Comparison of ENCODE assay signal across 14 mouse cellular contexts in the genomic region with DNA sequence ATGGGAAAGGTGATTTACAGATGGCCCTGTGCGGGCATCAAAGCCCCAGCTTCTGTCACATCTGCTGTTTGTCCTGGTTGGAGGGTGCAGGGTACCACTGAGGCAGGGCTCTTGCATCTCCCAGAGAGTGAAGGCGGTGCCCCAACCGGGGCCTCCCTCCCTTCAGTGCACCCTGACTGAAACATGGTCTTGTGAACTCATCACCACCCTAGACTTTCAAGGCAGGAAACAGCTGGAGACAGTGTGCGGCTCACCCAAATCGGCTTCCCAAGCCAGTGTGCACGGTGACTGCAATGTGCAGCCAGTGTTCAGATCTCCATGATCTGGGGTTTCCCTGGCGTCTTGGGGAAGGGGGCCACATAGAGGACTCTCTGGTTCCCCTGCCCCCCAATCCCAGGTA. TPM values are rescaled to one million over a fixed set of nuclear protein-coding genes. Genes with fewer than 3 reads are reported as not detected.
DNase-seq lines count a peak whose midpoint lies in the region; ATAC-seq lines count a peak whose summit lies in the region.
"Had no signal": no experiment of that assay in that cellular context is flagged by ENCODE, and none has a peak within 500 bp of the region (broad histone marks: within the 10 kb centered on the region; RNA-seq: fewer than 3 reads in every experiment).

No protein-coding gene starts in this region.

- no peak overlapping the region for H3K4me2 ChIP-seq in lung, embryonic 15.5 days
- no peak overlapping the region for H3K4me2 ChIP-seq in stomach, embryonic 16.5 days (ENCODE audit: low read depth, low read length)

- peaks cover 38% of the 10 kb centered on the region for H3K4me1 ChIP-seq in heart, embryonic 10.5 days
- peaks cover 13% of the 10 kb centered on the region for H3K4me1 ChIP-seq in lung, embryonic 15.5 days
- H3K4me1 ChIP-seq in stomach, embryonic 16.5 days (ENCODE audit: control insufficient read depth, insufficient read depth, low read length), result peaks cover 12% of the 10 kb centered on the region

- DNase-seq in heart, embryonic 10.5 days (ENCODE audit: low spot score), result no peak
- no peak for DNase-seq in heart, adult 18-20 months
- DNase-seq in lung, postnatal 36 days, result no peak
- DNase-seq in retina, embryonic 14.5 days (ENCODE audit: low spot score), result no peak
- no peak for DNase-seq in cerebellum, postnatal 36 days
- DNase-seq: adrenal gland, adult 8-10 months; heart, adult 2 months; kidney, adult 9 months; liver, postnatal 0 days had no signal

- H3K9ac ChIP-seq in lung, embryonic 15.5 days, result no peak overlapping the region
- no peak overlapping the region for H3K9ac ChIP-seq in stomach, embryonic 16.5 days (ENCODE audit: low read length)
- H3K9ac ChIP-seq: liver, postnatal 0 days had no signal

- ATAC-seq in lung, embryonic 15.5 days (ENCODE audit: borderline replicate concordance, extremely low read depth, low FRiP score, low TSS enrichment), result peak; percentile 33; the same call in 1 of the 2 replicates
- peak; percentile 57 for ATAC-seq in granulocyte monocyte progenitor cell, adult 5-6 weeks (replicated peaks; ENCODE audit: poor library complexity, severe bottlenecking)
- ATAC-seq in stomach, embryonic 16.5 days (ENCODE audit: insufficient read depth, low FRiP score), result no peak
- ATAC-seq: forebrain, embryonic 14.5 days; liver, postnatal 0 days had no signal

- no peak overlapping the region for H3K4me3 ChIP-seq in heart, embryonic 10.5 days
- H3K4me3 ChIP-seq in lung, embryonic 15.5 days, result no peak overlapping the region
- no peak overlapping the region for H3K4me3 ChIP-seq in stomach, embryonic 16.5 days (replicated peaks; ENCODE audit: low read length)
- H3K4me3 ChIP-seq: heart, adult 2 months; left cerebral cortex, adult 2 months had no signal

- peak overlapping the region; percentile 62 for H3K27ac ChIP-seq in heart, embryonic 10.5 days
- H3K27ac ChIP-seq in lung, embryonic 15.5 days, result peak overlapping the region; percentile 42
- peak overlapping the region; percentile 62 for H3K27ac ChIP-seq in stomach, embryonic 16.5 days (ENCODE audit: low read length)
- H3K27ac ChIP-seq: heart, adult 2 months; left cerebral cortex, adult 2 months had no signal

- H3K27me3 ChIP-seq in heart, embryonic 10.5 days (ENCODE audit: insufficient read depth, poor library complexity, severe bottlenecking), result 0 out of 2 replicates have a peak, but pooled peaks cover under 1% of the 10 kb centered on the region
- no peaks in the 10 kb centered on the region for H3K27me3 ChIP-seq in lung, embryonic 15.5 days
- H3K27me3 ChIP-seq in stomach, embryonic 16.5 days (ENCODE audit: control insufficient read depth, insufficient read depth, low read length), result no peaks in the 10 kb centered on the region

- WGBS in heart, embryonic 10.5 days, result 73% methylated on average over 7 of the region's 7 CpGs
- 47% methylated on average over 7 of the region's 7 CpGs for WGBS in lung, embryonic 15.5 days
- 57% methylated on average over 7 of the region's 7 CpGs for WGBS in stomach, embryonic 16.5 days

- H3K9me3 ChIP-seq in heart, embryonic 10.5 days, result no peaks in the 10 kb centered on the region
- H3K9me3 ChIP-seq in lung, embryonic 15.5 days, result no peaks in the 10 kb centered on the region
- H3K9me3 ChIP-seq in stomach, embryonic 16.5 days (replicated peaks; ENCODE audit: control insufficient read depth, low read length), result no peaks in the 10 kb centered on the region

- no peaks in the 10 kb centered on the region for H3K36me3 ChIP-seq in heart, embryonic 10.5 days
- H3K36me3 ChIP-seq in lung, embryonic 15.5 days, result no peaks in the 10 kb centered on the region
- no peaks in the 10 kb centered on the region for H3K36me3 ChIP-seq in stomach, embryonic 16.5 days (ENCODE audit: control insufficient read depth, insufficient read depth, low read length)

RNA-seq across cellular contexts. Expression of gene Ccnd2, which starts 26.0 kb away (rescaled TPM):
- 914 and 924 TPM in 2 replicates for polyA plus RNA-seq in heart, embryonic 10.5 days (2016; fragmentation: Nextera tagmentation; extraction: Ambion mirVana)
- total RNA-seq in heart, adult 18-20 months (2021), result 100 to 1,000 TPM; 161 to 164 TPM
- polyA plus RNA-seq in lung, embryonic 15.5 days (2015; fragmentation: Nextera tagmentation; extraction: Ambion mirVana), result 599 and 663 TPM in 2 replicates
- total RNA-seq in granulocyte monocyte progenitor cell, adult 5-6 weeks (2014; fragmentation: Nextera tagmentation), result 125 and 390 TPM in 2 replicates
- 51.6 and 54.8 TPM in 2 replicates for total RNA-seq in granulocyte monocyte progenitor cell, adult 5-6 weeks (2017)
- 932 and 1,032 TPM in 2 replicates for polyA plus RNA-seq in stomach, embryonic 16.5 days (2015; fragmentation: Nextera tagmentation; extraction: Ambion mirVana)
